In genomic region chr3:29968433-29968949, GRCm38 (mm10) we compare ENCODE assay signal across 25 mouse cellular contexts.
DNase-seq lines count a peak whose midpoint lies in the region; ATAC-seq and TF ChIP-seq lines count a peak whose summit lies in the region.
"Had no signal": no experiment of that assay in that cellular context is flagged by ENCODE, and none has a peak within 500 bp of the region (broad histone marks: within the 10 kb centered on the region; RNA-seq: fewer than 3 reads in every experiment).

No protein-coding gene starts in this region.

- no peak overlapping the region for H3K4me3 ChIP-seq in hindbrain, embryonic 14.5 days (replicated peaks; ENCODE audit: low read length)
- no peak overlapping the region for H3K4me3 ChIP-seq in hindbrain, postnatal 0 days (ENCODE audit: low read length)
- H3K4me3 ChIP-seq in lung, embryonic 15.5 days, result no peak overlapping the region
- H3K4me3 ChIP-seq: embryonic facial prominence, embryonic 13.5 days; erythroblast, embryonic 14.5 days; forebrain, embryonic 12.5 days; limb, embryonic 10.5 days; liver, embryonic 15.5 days; midbrain, embryonic 12.5 days had no signal

- no peak for ATAC-seq in hindbrain, embryonic 14.5 days (ENCODE audit: low FRiP score)
- no peak for ATAC-seq in hindbrain, postnatal 0 days
- ATAC-seq in lung, embryonic 15.5 days (ENCODE audit: borderline replicate concordance, extremely low read depth, low FRiP score, low TSS enrichment), result peak; percentile 87; the same call in 1 of the 2 replicates
- ATAC-seq: activated CD4-positive, CD25-positive, alpha-beta regulatory T cell, adult 4 months; inflammation-experienced regulatory T-cells, adult 6 months had no signal

- WGBS in hindbrain, embryonic 14.5 days, result 76% methylated on average over 11 of the region's 11 CpGs
- 75% methylated on average over 11 of the region's 11 CpGs for WGBS in hindbrain, postnatal 0 days
- WGBS in lung, embryonic 15.5 days, result 27% methylated on average over 11 of the region's 11 CpGs

- H3K27me3 ChIP-seq in hindbrain, embryonic 14.5 days (ENCODE audit: control insufficient read depth, insufficient read depth, low read length), result no peaks in the 10 kb centered on the region
- H3K27me3 ChIP-seq in hindbrain, postnatal 0 days (ENCODE audit: insufficient read depth, low read length), result no peaks in the 10 kb centered on the region
- no peaks in the 10 kb centered on the region for H3K27me3 ChIP-seq in lung, embryonic 15.5 days
- H3K27me3 ChIP-seq: embryonic facial prominence, embryonic 13.5 days; forebrain, embryonic 12.5 days; liver, embryonic 15.5 days; midbrain, embryonic 12.5 days had no signal

- no peak overlapping the region for H3K27ac ChIP-seq in hindbrain, embryonic 14.5 days
- no peak overlapping the region for H3K27ac ChIP-seq in hindbrain, postnatal 0 days
- H3K27ac ChIP-seq in lung, embryonic 15.5 days, result no peak overlapping the region; the same call in 1 of the 2 replicates
- H3K27ac ChIP-seq: embryonic facial prominence, embryonic 13.5 days; forebrain, embryonic 12.5 days; kidney, postnatal 0 days; limb, embryonic 10.5 days; liver, embryonic 15.5 days; midbrain, embryonic 12.5 days had no signal

- 0 out of 2 replicates have a peak overlapping the region, but pooled peaks have one; percentile 5 for H3K4me2 ChIP-seq in hindbrain, embryonic 14.5 days (replicated peaks)
- no peak overlapping the region for H3K4me2 ChIP-seq in hindbrain, postnatal 0 days (ENCODE audit: low read depth, low read length)
- H3K4me2 ChIP-seq in lung, embryonic 15.5 days, result 0 out of 2 replicates have a peak overlapping the region, but pooled peaks have one; percentile 7
- H3K4me2 ChIP-seq: embryonic facial prominence, embryonic 13.5 days; forebrain, embryonic 12.5 days; liver, embryonic 15.5 days; midbrain, embryonic 12.5 days had no signal

- no peak overlapping the region for H3K9ac ChIP-seq in hindbrain, embryonic 14.5 days
- no peak overlapping the region for H3K9ac ChIP-seq in hindbrain, postnatal 0 days (replicated peaks; ENCODE audit: low read length)
- H3K9ac ChIP-seq in lung, embryonic 15.5 days, result no peak overlapping the region
- H3K9ac ChIP-seq: embryonic facial prominence, embryonic 13.5 days; forebrain, embryonic 12.5 days; liver, embryonic 15.5 days; midbrain, embryonic 12.5 days had no signal

- H3K4me1 ChIP-seq in hindbrain, embryonic 14.5 days (replicated peaks; ENCODE audit: control insufficient read depth, insufficient read depth, low read length), result no peaks in the 10 kb centered on the region
- no peaks in the 10 kb centered on the region for H3K4me1 ChIP-seq in hindbrain, postnatal 0 days (ENCODE audit: insufficient read depth, low read length)
- H3K4me1 ChIP-seq in lung, embryonic 15.5 days, result 0 out of 2 replicates have a peak, but pooled peaks cover 7% of the 10 kb centered on the region
- H3K4me1 ChIP-seq: embryonic facial prominence, embryonic 13.5 days; forebrain, embryonic 12.5 days; limb, embryonic 10.5 days; liver, embryonic 15.5 days; midbrain, embryonic 12.5 days had no signal

- no peaks in the 10 kb centered on the region for H3K36me3 ChIP-seq in hindbrain, embryonic 14.5 days (replicated peaks; ENCODE audit: control insufficient read depth, insufficient read depth)
- H3K36me3 ChIP-seq in hindbrain, postnatal 0 days (ENCODE audit: insufficient read depth, low read length), result no peaks in the 10 kb centered on the region
- H3K36me3 ChIP-seq in lung, embryonic 15.5 days, result peaks cover 11% of the 10 kb centered on the region; the same call in 1 of the 2 replicates
- H3K36me3 ChIP-seq: embryonic facial prominence, embryonic 13.5 days; forebrain, embryonic 12.5 days; liver, embryonic 15.5 days had no signal

- H3K9me3 ChIP-seq in hindbrain, embryonic 14.5 days (ENCODE audit: control insufficient read depth, low read length), result no peaks in the 10 kb centered on the region
- H3K9me3 ChIP-seq in hindbrain, postnatal 0 days (ENCODE audit: low read length), result no peaks in the 10 kb centered on the region
- no peaks in the 10 kb centered on the region for H3K9me3 ChIP-seq in lung, embryonic 15.5 days
- H3K9me3 ChIP-seq: embryonic facial prominence, embryonic 13.5 days; forebrain, embryonic 12.5 days; limb, embryonic 10.5 days; liver, embryonic 15.5 days; midbrain, embryonic 12.5 days had no signal

- no peak for TF ChIP-seq CTCF in hindbrain, postnatal 0 days (IDR thresholded peaks at IDR 0.05; ENCODE audit: low read depth)

- DNase-seq in hindbrain, embryonic 14.5 days (ENCODE audit: low spot score), result no peak
- no peak for DNase-seq in hindbrain, postnatal 0 days (ENCODE audit: low spot score)
- peak; percentile 34 for DNase-seq in NIH3T3 (ENCODE audit: low read depth)
- peak; percentile 54 for DNase-seq in lung, postnatal 36 days
- no peak for DNase-seq in natural killer cell, adult 2 months (ENCODE audit: low spot score in 2 of 2)
- no peak for DNase-seq in cerebellum, adult 9-10 months
- DNase-seq: adrenal gland, postnatal 10 days; cerebellum, adult 18-20 months; cerebellum, postnatal 36 days; embryo, embryonic 11 days; gastrocnemius, postnatal 25 days; heart, adult 18-20 months; kidney, adult 2 months; liver; right cerebral cortex, postnatal 14 days had no signal

Comparison
In these comparisons a context has a peak if more than half of its experiments do, and no peak if none do; other contexts are left out.
1. DNase-seq: peak in NIH3T3 (single experiment) and lung, postnatal 36 days (single experiment); none in hindbrain, embryonic 14.5 days (single experiment), hindbrain, postnatal 0 days (single experiment), natural killer cell, adult 2 months (0 of 2) and cerebellum, adult 9-10 months (single experiment).